Mouse (Mus musculus): ENCODE measurements around the gene Chd1. TPM values are rescaled to one million over a fixed set of nuclear protein-coding genes. Genes with fewer than 3 reads are reported as not detected.

Chd1 gene
- 10 to 100 TPM; 22.6 to 27.3 TPM for total RNA-seq (2021)
- long read RNA-seq, experiment 1, full-length matches to known transcripts: 2 of 21 reads
- long read RNA-seq, experiment 1, partial matches to known transcripts: 6 of 21 reads
- long read RNA-seq, experiment 1, other reads (novel, unspliced or antisense): 13 of 21 reads
- long read RNA-seq, experiment 2, full-length matches to known transcripts: 7 of 28 reads
- long read RNA-seq, experiment 2, partial matches to known transcripts: 9 of 28 reads
- long read RNA-seq, experiment 2, other reads (novel, unspliced or antisense): 12 of 28 reads

- DNase-seq (ENCODE audit: low spot score in 2 of 2): peak; percentile 78 to 91
Measured at GRCm38 (mm10) chr17:15704475-15705300, at the start of gene Chd1. Chd1 (plus strand) TSS chr17:15704967.

DNA sequence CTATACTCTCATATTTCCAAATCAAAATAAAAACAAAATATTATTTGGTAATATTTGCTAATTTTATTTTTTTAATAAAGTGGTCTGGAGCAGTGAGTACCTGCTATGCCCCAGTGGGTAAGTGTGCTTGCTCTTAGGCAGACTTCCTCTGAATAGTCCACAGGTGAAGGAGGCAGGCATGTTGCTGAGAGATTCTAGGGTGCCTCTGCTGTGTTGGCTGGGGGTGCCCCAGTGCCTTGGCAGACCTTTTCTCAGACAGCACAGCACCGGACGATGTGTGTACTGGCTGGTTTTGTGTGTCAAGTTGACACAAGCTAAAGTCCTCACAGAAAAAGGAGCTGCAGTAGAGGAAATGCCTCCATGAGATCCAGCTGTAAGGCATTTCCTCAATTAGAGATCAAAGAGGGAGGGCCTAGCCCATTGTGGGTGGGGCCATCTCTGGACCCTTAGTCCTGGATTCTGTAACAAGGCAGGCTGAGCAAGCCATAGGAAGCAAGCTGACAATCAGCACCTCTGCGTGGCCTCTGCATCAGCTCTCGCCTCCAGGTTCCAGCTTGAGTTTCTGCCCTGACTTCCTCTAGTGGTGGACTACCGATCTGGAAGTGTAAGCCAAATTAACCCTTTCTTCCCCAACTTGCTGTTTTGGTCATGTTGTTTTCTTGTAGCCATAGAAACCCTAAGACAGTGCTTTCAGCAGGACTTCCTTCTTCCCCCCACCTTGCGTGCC lies 47.7 kb upstream of the Chd1 start:
- DNase-seq (ENCODE audit: low spot score in 2 of 2): no peak

GRCm38 (mm10) chr17:15672870-15673269 lies 31.9 kb upstream of the Chd1 start:
- no peak for DNase-seq (ENCODE audit: low spot score in 2 of 2)

GRCm38 (mm10) chr17:15677970-15678645 lies 26.7 kb upstream of the Chd1 start:
- DNase-seq (ENCODE audit: low spot score in 2 of 2): no peak

GRCm38 (mm10) chr17:15679966-15680630 lies 24.7 kb upstream of the Chd1 start:
- DNase-seq (ENCODE audit: low spot score in 2 of 2): no peak

- DNase-seq (ENCODE audit: low spot score in 2 of 2): no peak
Measured at GRCm38 (mm10) chr17:15680661-15681060, 24.1 kb upstream of the Chd1 start.

- DNase-seq (ENCODE audit: low spot score in 2 of 2): no peak
Measured at GRCm38 (mm10) chr17:15686396-15686795, 18.4 kb upstream of the Chd1 start.

- no peak for DNase-seq (ENCODE audit: low spot score in 2 of 2)
Measured at GRCm38 (mm10) chr17:15690304-15690703, 14.5 kb upstream of the Chd1 start.

DNA sequence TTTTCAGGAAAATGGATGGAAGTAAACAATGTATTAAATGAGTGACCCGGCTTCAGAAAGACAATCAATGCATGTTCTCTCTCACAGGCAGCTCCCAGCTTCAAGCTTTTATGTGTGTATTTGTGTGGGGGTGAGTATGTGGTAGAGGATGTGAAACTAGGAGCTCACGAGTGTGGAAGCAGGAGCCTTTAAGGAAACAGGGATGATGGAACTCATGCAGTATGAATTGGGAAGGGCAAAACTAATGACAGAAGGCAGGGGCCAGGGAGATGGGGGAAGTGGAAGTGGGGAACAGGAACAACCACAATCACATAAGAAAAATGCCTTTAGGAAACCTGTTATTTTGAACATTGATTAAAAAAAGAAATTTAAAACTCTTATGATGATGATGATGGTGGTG lies 9.2 kb upstream of the Chd1 start:
- no peak for DNase-seq (ENCODE audit: low spot score in 2 of 2)

- no peak for DNase-seq (ENCODE audit: low spot score in 2 of 2)
Measured at GRCm38 (mm10) chr17:15698956-15699355, 5.8 kb upstream of the Chd1 start.

GRCm38 (mm10) chr17:15701505-15701904 lies 3.3 kb upstream of the Chd1 start:
- DNase-seq (ENCODE audit: low spot score in 2 of 2): no peak

- DNase-seq (ENCODE audit: low spot score in 2 of 2): no peak
Measured at GRCm38 (mm10) chr17:15704158-15704474, 651 bp upstream of the Chd1 start.

DNA sequence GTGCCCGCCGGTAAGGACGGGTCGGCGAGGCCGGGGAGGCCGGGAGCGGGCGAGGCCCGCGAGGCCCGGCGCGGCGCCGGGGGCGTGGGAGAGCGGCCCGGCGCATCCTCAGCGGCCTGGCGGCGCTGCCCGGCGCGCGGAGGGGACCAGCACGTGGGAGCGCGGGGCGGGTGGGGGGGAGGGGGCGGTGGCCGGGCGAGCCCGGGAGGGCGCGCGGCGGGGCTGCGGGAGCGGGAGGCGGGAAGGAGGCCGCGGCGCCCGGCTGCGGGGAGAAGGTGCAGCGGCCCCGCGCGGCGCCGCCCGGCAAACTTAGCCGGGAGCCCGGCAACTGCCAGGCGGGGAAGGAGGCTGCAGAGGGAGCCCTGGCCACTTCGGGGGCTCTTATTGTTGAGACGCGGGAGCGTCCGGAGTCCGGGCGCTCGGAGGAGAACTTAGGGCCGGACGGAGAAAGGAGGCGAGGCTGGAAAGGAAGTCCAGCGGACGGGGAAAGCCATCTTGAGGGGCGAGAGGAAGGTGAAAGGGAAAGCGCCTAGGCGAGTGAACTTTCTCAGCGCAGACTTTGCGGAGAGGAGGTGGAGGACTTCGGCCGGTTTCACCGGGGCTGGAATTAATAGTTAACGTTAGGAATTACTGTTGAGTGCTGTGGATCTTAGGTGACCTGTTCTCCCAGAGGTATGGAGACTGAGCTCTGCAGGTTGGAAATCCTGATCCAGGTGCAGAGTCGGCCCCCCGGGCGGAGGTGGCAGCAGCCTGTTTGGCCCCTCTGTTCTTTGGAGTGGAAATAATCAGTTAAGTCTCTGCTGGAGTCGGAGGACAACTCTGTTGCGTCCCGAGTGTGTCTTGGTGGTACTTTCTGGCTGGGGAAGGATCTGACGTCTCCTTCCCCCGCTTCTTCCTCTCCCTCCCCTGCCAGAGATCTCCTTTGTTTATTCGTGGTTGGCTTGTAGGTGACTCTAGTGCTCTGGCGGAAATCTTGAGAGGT lies 827 bp downstream of the Chd1 start:
- peak; percentile 30 to 44 for DNase-seq (ENCODE audit: low spot score in 2 of 2)

- no peak for DNase-seq (ENCODE audit: low spot score in 2 of 2)
Measured at GRCm38 (mm10) chr17:15714507-15714906, 9.7 kb downstream of the Chd1 start.

GRCm38 (mm10) chr17:15715013-15715902 lies 10.5 kb downstream of the Chd1 start:
- DNase-seq (ENCODE audit: low spot score in 2 of 2): peak in 1 of 2 experiments; percentile 16

GRCm38 (mm10) chr17:15715940-15716339 lies 11.2 kb downstream of the Chd1 start:
- DNase-seq (ENCODE audit: low spot score in 2 of 2): no peak

DNA sequence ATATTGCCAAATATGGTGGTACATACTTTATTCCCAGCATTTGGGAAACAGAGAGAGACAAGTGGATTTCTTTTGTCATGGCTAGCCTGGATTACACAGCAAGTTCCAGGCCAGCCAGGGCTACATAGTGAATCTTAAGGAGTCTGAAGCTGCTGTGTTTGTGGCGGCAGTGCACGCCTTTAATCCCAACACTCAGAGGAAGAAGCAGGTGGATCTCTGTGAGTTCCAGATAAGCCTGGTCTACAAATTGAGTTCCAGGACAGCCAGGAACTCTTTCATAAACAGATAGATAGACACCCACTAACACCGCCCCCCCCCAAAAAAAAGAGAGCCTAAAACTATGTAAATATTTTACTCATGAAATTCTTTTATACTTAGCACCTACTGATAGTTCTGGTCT lies 16.1 kb downstream of the Chd1 start:
- no peak for DNase-seq (ENCODE audit: low spot score in 2 of 2)

- no peak for DNase-seq (ENCODE audit: low spot score in 2 of 2)
Measured at GRCm38 (mm10) chr17:15723291-15723690, 18.5 kb downstream of the Chd1 start.

Measured in gastrocnemius, postnatal 4 days (tissue).